Mouse (Mus musculus): ENCODE measurements around the gene Kcnk4.
"Not testable (repeated sequence)": the region's sequence is repeated elsewhere in the genome, so short reads cannot be mapped to it uniquely, and the experiment has no call there.

Kcnk4 gene

GRCm38 (mm10) chr19:6913991-6914390, 20.3 kb downstream of the Kcnk4 start:
- DNase-seq: no peak

- DNase-seq: no peak
Measured at GRCm38 (mm10) chr19:6913036-6913435, 21.3 kb downstream of the Kcnk4 start.

DNA sequence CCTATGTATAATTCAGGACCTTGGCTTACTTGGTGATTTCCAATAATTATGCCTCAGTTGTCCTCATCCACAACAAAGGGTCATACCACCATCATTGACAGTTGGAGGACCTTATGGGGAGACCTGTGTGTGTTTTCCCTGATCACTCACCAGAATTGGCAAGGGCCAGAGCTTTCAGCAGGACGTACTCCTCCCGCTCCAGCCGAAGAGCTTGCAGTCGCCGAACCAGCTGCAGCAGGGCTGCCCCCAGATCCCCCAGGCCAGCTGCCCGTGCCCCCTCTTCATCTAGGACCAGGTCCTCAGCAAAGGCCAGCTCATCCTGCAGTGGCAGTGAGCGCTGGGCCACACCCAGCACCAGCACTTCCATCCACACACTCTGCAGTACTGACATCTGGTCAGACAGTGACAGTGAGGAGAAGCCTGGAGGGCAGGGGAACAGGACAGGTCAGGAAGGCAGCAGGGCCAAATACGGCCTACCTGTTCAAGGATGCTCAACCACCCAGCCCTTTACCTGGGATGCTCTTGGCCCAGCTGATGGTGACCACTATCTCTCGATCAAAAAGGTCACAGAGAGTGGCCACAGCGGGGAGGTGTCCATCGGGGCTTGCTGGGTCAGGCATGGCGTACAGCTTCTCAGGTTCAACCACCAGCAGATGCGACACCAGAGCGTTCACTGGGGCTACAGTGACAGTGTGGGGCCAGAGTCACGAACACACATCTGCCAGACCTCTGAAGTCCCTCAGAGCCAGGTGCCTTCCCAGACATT, 21.9 kb downstream of the Kcnk4 start:
- no peak for DNase-seq

DNA sequence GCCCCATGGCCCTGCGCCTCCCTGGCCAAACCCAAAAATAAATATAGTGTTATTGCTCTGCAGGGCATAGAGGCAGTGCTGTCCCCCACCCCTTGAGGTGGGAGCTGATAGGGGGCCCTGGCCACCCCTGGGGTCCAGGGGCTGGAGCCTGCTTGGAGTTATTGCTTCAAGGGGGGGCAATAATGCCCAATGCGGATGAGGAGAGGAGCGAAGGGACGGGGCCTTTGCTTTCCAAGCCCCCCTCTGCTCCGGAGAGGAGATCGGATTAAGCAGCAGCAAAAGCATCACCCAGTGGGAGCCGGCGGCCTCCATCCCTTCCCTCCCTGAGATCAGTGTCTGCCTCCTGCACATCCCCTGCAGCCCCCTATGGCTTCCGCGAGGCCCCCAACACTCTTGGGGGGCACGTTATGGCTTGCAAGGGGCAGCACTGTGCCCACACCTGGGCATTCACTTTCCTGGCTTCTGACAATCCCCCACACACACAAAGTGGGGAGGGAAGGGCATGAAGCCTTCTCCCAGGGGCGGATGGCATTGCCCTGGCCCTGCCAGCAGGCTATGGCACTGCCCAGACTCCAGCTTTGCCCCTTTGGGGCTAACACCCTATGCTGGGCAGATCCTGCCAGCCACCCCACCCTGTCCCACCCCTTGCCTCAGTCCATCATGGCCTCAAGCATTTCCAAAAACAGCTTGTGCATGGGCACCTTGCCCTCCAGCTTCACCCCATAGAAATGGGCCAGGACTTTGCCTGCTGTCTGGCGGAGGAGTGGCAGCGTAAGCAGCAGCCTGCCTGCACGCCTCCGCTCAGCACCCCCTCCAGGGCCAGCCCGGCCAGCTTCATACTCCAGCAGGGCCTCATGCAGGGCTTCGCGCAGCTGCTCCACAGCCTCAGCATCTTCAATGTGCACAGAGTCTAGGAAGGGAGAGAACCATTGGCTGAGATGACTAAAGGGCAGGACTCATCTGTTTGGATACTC, 22.9 kb downstream of the Kcnk4 start:
- no peak for DNase-seq

GRCm38 (mm10) chr19:6910306-6910705, 24.0 kb downstream of the Kcnk4 start:
- DNase-seq: peak; percentile 71

DNA sequence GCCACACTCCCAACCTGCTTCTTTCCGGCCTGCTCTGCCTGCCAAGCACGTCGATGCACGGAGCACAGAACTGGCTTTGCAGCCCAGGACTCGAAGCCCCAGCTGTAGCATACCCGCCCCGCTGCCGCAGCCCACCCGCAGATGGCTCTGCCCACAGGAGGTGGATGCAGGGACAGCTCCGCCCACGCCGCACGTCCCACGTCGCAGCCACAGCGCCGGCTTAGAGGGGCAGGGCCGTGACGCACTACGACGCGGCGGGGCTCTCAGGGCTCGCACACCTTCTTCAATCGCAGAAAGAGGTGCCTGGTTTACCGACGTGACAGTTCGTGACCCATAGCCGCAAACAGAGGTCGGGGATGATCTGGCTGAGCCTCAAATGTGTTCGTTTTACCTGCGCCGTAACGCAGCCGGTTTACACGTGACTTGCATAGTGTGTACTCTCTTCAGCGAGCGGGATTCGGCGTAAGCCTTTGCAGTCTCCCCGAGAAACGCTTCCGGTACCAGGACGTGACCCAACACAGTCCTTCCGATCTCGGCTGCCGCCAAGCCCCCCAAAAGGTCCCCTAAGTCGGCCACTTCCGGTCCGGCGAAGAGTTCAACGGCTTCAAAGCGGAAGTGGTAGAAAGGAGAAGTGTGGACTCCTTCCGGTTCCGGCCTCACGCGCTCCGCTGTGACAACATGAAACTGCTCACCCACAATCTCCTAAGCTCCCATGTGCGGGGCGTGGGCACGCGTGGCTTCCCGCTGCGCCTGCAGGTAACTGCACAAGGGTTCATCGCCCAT, 24.6 kb downstream of the Kcnk4 start, which contains the start of the genes Trmt112 and Prdx5:
TSS of gene Trmt112 (plus strand) at position 192 of the 783 bp plus-strand sequence.
TSS of gene Prdx5 (minus strand) at position 600 of the 783 bp plus-strand sequence.
- peak; percentile 94 for DNase-seq

- DNase-seq: no peak
Measured at GRCm38 (mm10) chr19:6909021-6909420, 25.3 kb downstream of the Kcnk4 start.

DNA sequence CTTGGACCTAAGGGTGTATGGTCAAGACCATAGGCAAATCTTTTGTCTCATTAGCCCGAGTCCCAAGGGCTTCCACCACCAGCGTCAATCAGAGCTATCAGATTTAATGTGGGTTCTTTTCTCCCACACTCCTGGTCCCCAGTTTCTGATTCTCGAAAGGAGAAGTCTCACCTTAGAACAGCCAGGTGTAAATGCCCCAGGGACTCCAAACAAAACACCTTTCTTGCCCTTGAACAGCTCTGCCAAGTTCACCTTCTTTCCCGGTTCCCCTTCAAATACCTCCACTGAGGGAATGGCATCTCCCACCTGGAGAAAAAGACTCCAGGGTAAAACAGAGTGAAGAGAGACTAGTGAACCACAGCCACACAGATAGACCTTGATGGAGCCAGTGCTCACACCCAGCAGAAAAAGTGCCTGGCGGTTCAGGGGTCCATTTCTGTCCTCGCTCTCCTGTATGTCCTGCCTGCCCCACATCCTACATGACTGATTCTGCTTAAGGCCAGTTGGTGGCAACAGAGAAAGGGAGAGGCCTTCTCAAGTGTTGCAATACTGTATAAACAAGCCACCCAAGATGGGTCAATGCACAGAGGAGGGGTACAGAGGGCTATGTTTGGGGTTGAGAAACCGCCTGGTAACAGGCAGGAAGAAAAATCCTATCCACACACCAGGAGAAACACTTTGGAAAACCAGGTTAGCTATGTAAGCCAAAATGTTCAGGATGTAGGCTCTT, 26.3 kb downstream of the Kcnk4 start:
- no peak for DNase-seq

- DNase-seq: no peak
Measured at GRCm38 (mm10) chr19:6907094-6907493, 27.2 kb downstream of the Kcnk4 start.

DNA sequence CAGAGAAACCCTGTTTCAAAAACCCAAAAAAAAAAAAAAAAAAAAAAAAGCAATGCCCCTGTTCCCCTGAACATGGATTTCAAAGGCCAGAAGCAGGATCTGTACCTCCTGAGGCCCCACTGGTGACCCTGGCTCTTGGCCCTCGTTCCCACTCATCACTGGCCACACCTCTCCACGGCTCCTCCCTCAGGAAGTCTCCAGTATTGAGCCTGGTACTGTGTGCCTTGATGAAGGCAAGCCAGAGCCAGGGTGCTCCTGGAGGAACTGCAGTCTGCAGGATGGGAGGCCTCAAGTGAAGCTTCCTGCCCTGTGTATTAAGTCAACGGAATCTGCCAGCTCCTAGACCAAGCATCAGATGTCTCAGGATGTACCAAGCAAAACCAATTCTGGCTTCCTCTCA, 28.1 kb downstream of the Kcnk4 start:
- peak; percentile 81 for DNase-seq

GRCm38 (mm10) chr19:6905498-6906159, 28.7 kb downstream of the Kcnk4 start:
- peak; percentile 62 for DNase-seq

DNA sequence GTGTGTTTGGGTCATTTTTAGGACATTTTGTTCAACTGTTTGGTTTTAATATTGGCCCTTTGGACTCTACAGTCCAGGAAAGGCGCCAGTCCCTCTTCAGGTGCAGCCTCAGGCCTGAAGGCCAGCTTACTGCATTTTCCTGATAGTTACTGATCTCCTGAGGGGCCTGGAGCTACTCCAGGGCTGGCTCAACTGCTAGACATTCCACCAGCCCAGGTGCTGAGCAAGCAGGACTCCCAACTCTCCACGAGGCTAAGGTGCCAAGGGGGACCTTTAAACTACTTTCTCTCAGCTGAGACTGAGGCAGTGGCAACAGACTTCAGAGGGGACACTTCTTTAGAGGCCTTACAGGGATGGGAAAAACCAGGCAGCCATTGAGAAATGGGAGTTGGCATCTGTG, 29.5 kb downstream of the Kcnk4 start:
- peak; percentile 96 for DNase-seq

GRCm38 (mm10) chr19:6903031-6903430, 31.3 kb downstream of the Kcnk4 start:
- peak; percentile 84 for DNase-seq

GRCm38 (mm10) chr19:6899641-6900040, 34.7 kb downstream of the Kcnk4 start:
- DNase-seq: peak; percentile 86

DNA sequence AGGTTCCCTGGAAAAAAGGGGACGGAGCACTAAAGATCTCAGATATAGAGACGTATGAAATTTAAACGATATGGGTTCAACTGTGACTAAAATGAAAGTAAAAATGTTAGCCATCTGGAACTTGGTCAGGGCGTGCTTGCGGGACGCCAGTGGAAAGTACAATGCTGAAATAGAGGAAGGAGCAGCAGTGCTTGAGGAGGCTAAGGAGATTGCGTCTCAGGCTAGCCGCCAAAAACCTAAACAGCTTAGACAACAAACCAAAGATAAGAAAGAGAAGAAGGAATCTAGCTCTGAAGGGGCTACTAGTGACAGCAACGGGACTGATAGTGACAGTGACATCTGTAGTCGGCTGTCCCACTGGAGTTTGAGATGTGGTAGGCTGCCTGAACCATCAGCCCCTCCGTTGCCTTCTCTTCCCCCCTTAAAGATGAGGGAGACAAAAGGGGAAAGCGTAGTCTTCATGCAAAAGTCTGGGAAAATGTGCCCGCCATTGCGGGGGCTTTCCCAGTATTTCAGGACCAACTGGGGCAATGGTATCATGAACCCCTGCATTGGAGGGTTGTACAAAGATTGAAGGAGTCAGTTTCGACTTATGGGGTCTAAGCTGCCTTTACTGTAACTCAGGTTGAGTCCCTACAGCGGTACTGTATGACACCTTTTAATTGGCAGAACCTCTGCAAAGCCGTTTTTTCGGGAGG, 38.6 kb downstream of the Kcnk4 start:
- DNase-seq: not testable (repeated sequence)

DNA sequence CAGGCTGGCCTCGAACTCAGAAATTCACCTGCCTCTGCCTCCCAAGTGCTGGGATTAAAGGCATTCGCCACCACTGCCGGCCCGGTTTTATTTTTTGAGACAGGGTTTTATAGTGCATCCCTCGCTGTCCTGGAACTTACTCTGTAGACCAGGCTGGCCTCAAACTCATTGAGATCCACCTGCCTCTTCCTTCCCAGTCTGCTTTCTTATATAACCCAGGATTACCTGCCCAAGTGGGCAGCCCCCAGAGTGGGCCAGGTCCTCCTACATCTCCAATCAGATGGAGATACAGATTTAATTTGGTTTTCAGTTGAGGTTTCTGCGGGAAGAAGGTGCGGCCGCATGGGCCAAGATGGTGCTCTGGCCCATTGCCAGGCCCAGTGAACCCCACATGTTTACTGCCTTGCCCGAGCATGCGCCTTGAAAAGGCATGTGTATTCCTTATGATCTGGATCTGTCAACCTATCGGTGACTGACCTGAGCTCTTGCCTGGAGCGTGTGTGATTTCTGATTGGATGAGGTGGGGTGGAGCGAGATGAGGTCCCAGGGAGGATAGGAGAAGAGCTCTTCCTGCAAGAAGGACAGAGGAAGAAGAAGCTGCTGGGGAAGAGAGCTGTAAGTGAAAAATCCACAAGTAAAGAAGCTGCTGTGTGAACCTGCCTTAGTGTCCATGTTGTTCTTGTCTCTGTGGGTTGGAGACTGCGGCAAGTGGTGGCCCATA, 40.4 kb downstream of the Kcnk4 start:
- no peak for DNase-seq

DNA sequence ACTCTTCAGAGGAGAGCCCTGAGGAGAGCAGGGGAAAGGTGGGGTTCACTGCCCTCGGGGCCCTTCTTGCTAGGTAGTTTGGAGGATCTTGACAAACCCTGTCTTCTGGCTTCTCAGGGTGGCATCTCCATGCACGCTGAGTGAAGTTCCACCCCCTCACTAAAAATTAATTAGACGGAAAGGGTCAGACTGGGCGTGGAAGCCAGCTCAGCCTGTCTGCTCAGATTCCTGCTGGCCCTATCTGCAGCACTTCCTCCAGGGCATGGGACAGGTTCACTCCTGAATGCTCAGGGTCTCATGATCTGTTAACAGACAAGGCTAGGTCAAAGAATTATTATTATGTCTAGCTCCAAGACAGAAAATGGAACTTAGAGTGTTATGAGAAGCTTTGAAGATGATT, 41.8 kb downstream of the Kcnk4 start:
- peak; percentile 70 for DNase-seq

GRCm38 (mm10) chr19:6877965-6878364, 56.4 kb downstream of the Kcnk4 start:
- no peak for DNase-seq

GRCm38 (mm10) chr19:6876799-6877198, 57.5 kb downstream of the Kcnk4 start:
- DNase-seq: no peak

DNA sequence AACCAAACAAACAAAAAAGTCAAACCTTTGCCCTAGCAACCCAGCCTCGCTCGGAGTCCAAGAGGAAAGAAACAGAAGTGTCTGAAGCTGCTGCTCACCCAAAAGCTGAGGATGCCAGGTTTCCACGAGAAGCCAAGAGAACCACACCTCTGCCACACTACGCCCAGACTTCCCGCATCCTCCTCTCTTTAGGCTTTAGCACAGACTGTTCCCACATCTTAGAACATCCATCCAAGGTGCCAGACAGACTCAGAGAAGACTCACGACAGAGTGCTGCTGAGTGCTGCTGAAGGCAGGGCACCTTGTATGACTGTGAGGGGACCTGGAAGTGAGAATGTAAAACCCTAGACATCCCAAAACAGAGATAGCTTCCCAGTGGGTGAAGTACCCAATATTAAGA, 58.5 kb downstream of the Kcnk4 start:
- no peak for DNase-seq

All from kidney, adult 9 months (tissue).